Mouse (Mus musculus) T-cell, adult 2 months (primary cell): ENCODE measurements at regions not wholly inside any gene's neighbourhood (a gene's known extent, or its start where the extent isn't known, plus 50 kb on each side); places are given as distances from the start of the nearest gene placed in this dataset.
A peak's percentile ranks its signal among the peaks of the same experiment; 100 is the strongest.
"Not testable (repeated sequence)": the region's sequence is repeated elsewhere in the genome, so short reads cannot be mapped to it uniquely, and the experiment has no call there.

Experiments used
- DNase-seq: peaks from one replicate; pipeline ENCODE4 v3.0.0; 2022; ENCODE audit warnings: low spot score

- DNase-seq, result no peak
Observed at GRCm38 (mm10) chr17:31732176-31732880, 54.7 kb downstream of the Cryaa start.

- DNase-seq, result peak; percentile 76
Observed at GRCm38 (mm10) chr17:31734521-31734920, 56.9 kb downstream of the Cryaa start.

GRCm38 (mm10) chr17:31736716-31737115 lies 59.1 kb downstream of the Cryaa start:
- no peak for DNase-seq

GRCm38 (mm10) chr17:31738249-31738648 lies 60.6 kb downstream of the Cryaa start:
- DNase-seq, result no peak

- DNase-seq, result no peak
Observed at GRCm38 (mm10) chr17:31739586-31739985, 62.0 kb downstream of the Cryaa start.

GRCm38 (mm10) chr17:31740059-31740458 lies 62.5 kb downstream of the Cryaa start:
- DNase-seq, result no peak

- no peak for DNase-seq
Observed at GRCm38 (mm10) chr17:31743656-31744055, 66.0 kb downstream of the Cryaa start.

- DNase-seq, result no peak
Observed at GRCm38 (mm10) chr17:31746198-31747111, 68.8 kb downstream of the Cryaa start.

GRCm38 (mm10) chr17:31747563-31747962 lies 70.0 kb downstream of the Cryaa start:
- no peak for DNase-seq

- no peak for DNase-seq
Observed at GRCm38 (mm10) chr17:31748158-31748557, 70.6 kb downstream of the Cryaa start.

GRCm38 (mm10) chr17:31748971-31749370 lies 71.4 kb downstream of the Cryaa start:
- DNase-seq, result no peak

GRCm38 (mm10) chr17:31751262-31751661 lies 73.7 kb downstream of the Cryaa start:
- DNase-seq, result no peak

- peak; percentile 5 for DNase-seq
Observed at GRCm38 (mm10) chr17:31753113-31753858, 75.7 kb downstream of the Cryaa start.

- no peak for DNase-seq
Observed at GRCm38 (mm10) chr17:31753859-31754229, 76.2 kb downstream of the Cryaa start.

GRCm38 (mm10) chr17:31760465-31760864 lies 82.9 kb downstream of the Cryaa start:
- DNase-seq, result no peak

- no peak for DNase-seq
Observed at GRCm38 (mm10) chr17:31763078-31763477, 85.5 kb downstream of the Cryaa start.

- no peak for DNase-seq
Observed at GRCm38 (mm10) chr17:31766779-31767697, 88.6 kb downstream of the Sik1 start.

GRCm38 (mm10) chr17:31772201-31772820 lies 83.3 kb downstream of the Sik1 start:
- no peak for DNase-seq

GRCm38 (mm10) chr17:31773882-31774281 lies 81.7 kb downstream of the Sik1 start:
- DNase-seq, result not testable (repeated sequence)

GRCm38 (mm10) chr17:31775037-31775436 lies 80.6 kb downstream of the Sik1 start:
- no peak for DNase-seq

GRCm38 (mm10) chr17:31775966-31776365 lies 79.6 kb downstream of the Sik1 start:
- DNase-seq, result no peak
